Mouse (Mus musculus) lung, postnatal 25 days (tissue): ENCODE data around the gene Cdkl3.
A peak's percentile ranks its signal among the peaks of the same experiment; 100 is the strongest.

Experiments used
- DNase-seq: peaks from one replicate; pipeline ENCODE4 v3.0.0; 2022; ENCODE audit warnings: low spot score

The Cdkl3 gene

GRCm38 (mm10) chr11:52003772-52004528 is at the start of gene Cdkl3:
Gene Cdkl3, plus strand, starts transcription at chr11:52004221.
- peak; percentile 97 for DNase-seq

- peak; percentile 10 for DNase-seq
Observed at GRCm38 (mm10) chr11:51956112-51956511, 47.9 kb upstream of the Cdkl3 start.

GRCm38 (mm10) chr11:51957760-51958159 is 46.3 kb upstream of the Cdkl3 start:
- no peak for DNase-seq

- DNase-seq = no peak
Observed at GRCm38 (mm10) chr11:51959511-51959910, 44.5 kb upstream of the Cdkl3 start.

GRCm38 (mm10) chr11:51960061-51960460 is 44.0 kb upstream of the Cdkl3 start:
- DNase-seq = no peak

GRCm38 (mm10) chr11:51960967-51961471 is 43.0 kb upstream of the Cdkl3 start:
- peak; percentile 78 for DNase-seq

- DNase-seq = no peak
Observed at GRCm38 (mm10) chr11:51961761-51962160, 42.3 kb upstream of the Cdkl3 start.

- DNase-seq = no peak
Observed at GRCm38 (mm10) chr11:51962277-51962676, 41.7 kb upstream of the Cdkl3 start.

GRCm38 (mm10) chr11:51966651-51967050 is 37.4 kb upstream of the Cdkl3 start:
- DNase-seq = no peak

- peak; percentile 96 for DNase-seq
Observed at GRCm38 (mm10) chr11:51967443-51968401, 36.3 kb upstream of the Cdkl3 start, which contains the start of gene Cdkn2aipnl. Gene Cdkn2aipnl, plus strand, starts transcription at chr11:51967661.

- DNase-seq = no peak
Observed at GRCm38 (mm10) chr11:51968896-51969295, 35.1 kb upstream of the Cdkl3 start.

- DNase-seq = no peak
Observed at GRCm38 (mm10) chr11:51969511-51969910, 34.5 kb upstream of the Cdkl3 start.

- no peak for DNase-seq
Observed at GRCm38 (mm10) chr11:51971644-51972043, 32.4 kb upstream of the Cdkl3 start.

- DNase-seq = peak; percentile 68
Observed at GRCm38 (mm10) chr11:51999611-52000289, 4.3 kb upstream of the Cdkl3 start.

GRCm38 (mm10) chr11:52000290-52000962 is 3.6 kb upstream of the Cdkl3 start, which contains the start of gene Ube2b:
Gene Ube2b, minus strand, starts transcription at chr11:52000762.
- DNase-seq = peak; percentile 98

GRCm38 (mm10) chr11:52001341-52001740 is 2.7 kb upstream of the Cdkl3 start:
- DNase-seq = no peak

- DNase-seq = no peak
Observed at GRCm38 (mm10) chr11:52001861-52002260, 2.2 kb upstream of the Cdkl3 start.

- no peak for DNase-seq
Observed at GRCm38 (mm10) chr11:52002842-52003504, 1.0 kb upstream of the Cdkl3 start.

GRCm38 (mm10) chr11:52003505-52003771 is 583 bp upstream of the Cdkl3 start:
- DNase-seq = no peak

- DNase-seq = no peak
Observed at GRCm38 (mm10) chr11:52005586-52005985, 1.6 kb downstream of the Cdkl3 start.

- DNase-seq = no peak
Observed at GRCm38 (mm10) chr11:52011011-52011410, 7.0 kb downstream of the Cdkl3 start.
